Mouse (Mus musculus) induced T-regulatory cell, adult 2 months (primary cell): ENCODE measurements around the gene Fez2.

Experiments used
- DNase-seq: peaks from one replicate; pipeline ENCODE4 v3.0.0-alpha.2; 2012; ENCODE audit warnings: low read depth

Fez2 gene

GRCm38 (mm10) chr17:78407581-78407980 lies 10.4 kb downstream of the Fez2 start:
- DNase-seq: no peak

GRCm38 (mm10) chr17:78406854-78407253 lies 11.1 kb downstream of the Fez2 start:
- DNase-seq: no peak

GRCm38 (mm10) chr17:78405336-78405735 lies 12.6 kb downstream of the Fez2 start:
- no peak for DNase-seq

- DNase-seq: no peak
Measured at GRCm38 (mm10) chr17:78403804-78404203, 14.1 kb downstream of the Fez2 start.

- DNase-seq: no peak
Measured at GRCm38 (mm10) chr17:78403229-78403628, 14.7 kb downstream of the Fez2 start.

- DNase-seq: no peak
Measured at GRCm38 (mm10) chr17:78402174-78402573, 15.8 kb downstream of the Fez2 start.

GRCm38 (mm10) chr17:78401713-78402112 lies 16.2 kb downstream of the Fez2 start:
- DNase-seq: no peak

GRCm38 (mm10) chr17:78401311-78401710 lies 16.6 kb downstream of the Fez2 start:
- DNase-seq: no peak

GRCm38 (mm10) chr17:78400130-78400840 lies 17.7 kb downstream of the Fez2 start:
- DNase-seq: peak; percentile 54

GRCm38 (mm10) chr17:78392401-78393087 lies 25.4 kb downstream of the Fez2 start:
- no peak for DNase-seq

- no peak for DNase-seq
Measured at GRCm38 (mm10) chr17:78389573-78389972, 28.4 kb downstream of the Fez2 start.

- DNase-seq: no peak
Measured at GRCm38 (mm10) chr17:78388101-78388847, 29.7 kb downstream of the Fez2 start.

- DNase-seq: no peak
Measured at GRCm38 (mm10) chr17:78387665-78388064, 30.3 kb downstream of the Fez2 start.

GRCm38 (mm10) chr17:78382321-78382720 lies 35.6 kb downstream of the Fez2 start:
- DNase-seq: no peak

- no peak for DNase-seq
Measured at GRCm38 (mm10) chr17:78379730-78380245, 38.2 kb downstream of the Fez2 start.

- no peak for DNase-seq
Measured at GRCm38 (mm10) chr17:78379079-78379729, 38.7 kb downstream of the Fez2 start.

- DNase-seq: no peak
Measured at GRCm38 (mm10) chr17:78376587-78376986, 41.4 kb downstream of the Fez2 start.

GRCm38 (mm10) chr17:78374756-78375155 lies 43.2 kb downstream of the Fez2 start:
- DNase-seq: no peak

- DNase-seq: no peak
Measured at GRCm38 (mm10) chr17:78373849-78374248, 44.1 kb downstream of the Fez2 start.

- no peak for DNase-seq
Measured at GRCm38 (mm10) chr17:78373174-78373573, 44.8 kb downstream of the Fez2 start.

GRCm38 (mm10) chr17:78370445-78370844 lies 47.5 kb downstream of the Fez2 start:
- DNase-seq: peak; percentile 59

GRCm38 (mm10) chr17:78368481-78368880 lies 49.5 kb downstream of the Fez2 start:
- no peak for DNase-seq
